Mouse (Mus musculus) small intestine, adult 2 months (tissue): Measurements from ENCODE around the gene Gm28308. TPM values are rescaled to one million over a fixed set of nuclear protein-coding genes. Genes with fewer than 3 reads are reported as not detected.

Experiments
- H3K27ac ChIP-seq: fragments of 200-500 bp; 2 replicates; pipeline ENCODE4 v1.5.1; 2012; ENCODE audit warnings: low read depth, low read length, control low read depth, inconsistent platforms; ENCODE audit not compliant: insufficient read depth
- H3K27me3 ChIP-seq: fragments of 200-500 bp; 2 replicates; pipeline ENCODE4 v1.6.1; 2012; ENCODE audit warnings: mild to moderate bottlenecking, moderate library complexity, low read length, inconsistent platforms; ENCODE audit not compliant: control insufficient read depth, insufficient read depth
- H3K36me3 ChIP-seq: fragments of 200-500 bp; 2 replicates; pipeline ENCODE4 v1.6.1; 2012; ENCODE audit warnings: mild to moderate bottlenecking, low read length, control low read depth, inconsistent platforms; ENCODE audit not compliant: control insufficient read depth, insufficient read depth
- H3K4me1 ChIP-seq: fragments of 200-500 bp; 2 replicates; pipeline ENCODE4 v1.6.1; 2012; ENCODE audit warnings: low read length, inconsistent platforms, mixed read lengths; ENCODE audit not compliant: control insufficient read depth, insufficient read depth, insufficient read length
- H3K4me3 ChIP-seq: fragments of 200-500 bp; 2 replicates; pipeline ENCODE4 v1.5.1; 2012; ENCODE audit warnings: low read depth, mild to moderate bottlenecking, control low read depth, inconsistent platforms, low read length, moderate library complexity
- CTCF ChIP-seq: fragments of 200-500 bp; IDR thresholded peaks from 2 replicates; pipeline ENCODE4 v1.5.1; 2012; ENCODE audit warnings: low read depth, mild to moderate bottlenecking, control low read depth, inconsistent platforms, low read length, moderate library complexity, mixed read lengths; ENCODE audit not compliant: insufficient replicate concordance, insufficient read length; ENCODE audit errors: extremely low read depth
- POLR2A ChIP-seq: fragments of 200-500 bp; IDR thresholded peaks from 2 replicates; pipeline ENCODE4 v1.6.1; 2012; ENCODE audit warnings: low read depth, mild to moderate bottlenecking, control low read depth, inconsistent platforms, low read length, moderate library complexity
- WGBS: fragments of 180-500 bp; shearing (Covaris S2); methylation state at CpG from one replicate; pipeline ENCODE4 v1.1.7; 2018; 5-methylcytosine and 5-hydroxymethylcytosine counted together
- polyA plus RNA-seq: library from polyadenylated mRNA; depleted of rRNA; stranded (reverse); fragments of >200 nt; gene quantifications from 2 replicates; pipeline ENCODE4 v1.2.3, GENCODE M21; 2012

Gm28308 gene
- polyA plus RNA-seq, 1 experiment, result 0.58 TPM

- Histone ChIP-seq H3K36me3 (no peaks in the 10 kb centered on the region), H3K4me1 (peaks cover 5% of the 10 kb centered on the region), H3K4me3 (no peak overlapping the region), H3K27ac (peak overlapping the region; percentile 36), H3K27me3 (peaks cover 41% of the 10 kb centered on the region)
- WGBS, result 60% methylated on average over 8 of the region's 8 CpGs
- TF ChIP-seq POLR2A, result no peak
- TF ChIP-seq CTCF, result no peak
These were observed 23.2 kb downstream of the Gm28308 start for GRCm38 (mm10) chr6:52189909-52190308.

GRCm38 (mm10) chr6:52189172-52189591 is 24.0 kb downstream of the Gm28308 start:
- Histone ChIP-seq H3K4me1 (peaks cover 9% of the 10 kb centered on the region), H3K4me3 (no peak overlapping the region), H3K27ac (0 out of 2 replicates have a peak overlapping the region, but pooled peaks have one; percentile 21), H3K27me3 (peaks cover 39% of the 10 kb centered on the region), H3K36me3 (no peaks in the 10 kb centered on the region)
- WGBS, result 42% methylated on average over 5 of the region's 5 CpGs
- TF ChIP-seq POLR2A (no peak), CTCF (no peak)

- 67% methylated on average over 1 of the region's 1 CpGs for WGBS
- Histone ChIP-seq H3K4me3 (no peak overlapping the region), H3K27me3 (peaks cover 31% of the 10 kb centered on the region), H3K27ac (no peak overlapping the region), H3K4me1 (peaks cover 12% of the 10 kb centered on the region), H3K36me3 (no peaks in the 10 kb centered on the region)
- TF ChIP-seq CTCF (no peak), POLR2A (no peak)
These were observed 26.6 kb downstream of the Gm28308 start for GRCm38 (mm10) chr6:52186500-52186899.

- peaks cover 12% of the 10 kb centered on the region for H3K4me1 ChIP-seq
- WGBS, result 61% methylated on average over 3 of the region's 3 CpGs
- TF ChIP-seq CTCF (no peak), POLR2A (no peak)
- H3K4me3 ChIP-seq, result no peak overlapping the region
- H3K27ac ChIP-seq, result no peak overlapping the region
- peaks cover 25% of the 10 kb centered on the region for H3K27me3 ChIP-seq
- H3K36me3 ChIP-seq, result no peaks in the 10 kb centered on the region
These were observed 27.3 kb downstream of the Gm28308 start for GRCm38 (mm10) chr6:52185834-52186233.

- H3K4me1 ChIP-seq, result peaks cover 12% of the 10 kb centered on the region
- no peaks in the 10 kb centered on the region for H3K36me3 ChIP-seq
- H3K27ac ChIP-seq, result no peak overlapping the region
- peaks cover 24% of the 10 kb centered on the region for H3K27me3 ChIP-seq
- peak overlapping the region; percentile 2; the same call in 1 of the 2 replicates for H3K4me3 ChIP-seq
- 22% methylated on average over 19 of the region's 19 CpGs for WGBS
- no peak; the same call in 1 of the 2 replicates for TF ChIP-seq POLR2A
- no peak for TF ChIP-seq CTCF
These were observed 27.9 kb downstream of the Gm28308 start for GRCm38 (mm10) chr6:52185222-52185621.

GRCm38 (mm10) chr6:52184668-52185067 is 28.5 kb downstream of the Gm28308 start:
- no peak overlapping the region for H3K4me3 ChIP-seq
- peaks cover 24% of the 10 kb centered on the region for H3K27me3 ChIP-seq
- H3K36me3 ChIP-seq, result no peaks in the 10 kb centered on the region
- TF ChIP-seq POLR2A (no peak), CTCF (no peak)
- 38% methylated on average over 6 of the region's 6 CpGs for WGBS
- H3K4me1 ChIP-seq, result peaks cover 12% of the 10 kb centered on the region
- no peak overlapping the region for H3K27ac ChIP-seq

GRCm38 (mm10) chr6:52183311-52184080 is 29.6 kb downstream of the Gm28308 start:
- Histone ChIP-seq H3K36me3 (no peaks in the 10 kb centered on the region), H3K27me3 (peaks cover 29% of the 10 kb centered on the region), H3K4me1 (peaks cover 12% of the 10 kb centered on the region), H3K4me3 (no peak overlapping the region), H3K27ac (peak overlapping the region; percentile 3; the same call in 1 of the 2 replicates)
- TF ChIP-seq CTCF (no peak), POLR2A (no peak)
- 15% methylated on average over 10 of the region's 10 CpGs for WGBS
